Mouse (Mus musculus): ENCODE measurements at regions not wholly inside any gene's neighbourhood (a gene's known extent, or its start where the extent isn't known, plus 50 kb on each side); places are given as distances from the start of the nearest gene placed in this dataset.

GRCm38 (mm10) chr16:78232205-78232604, 69.1 kb upstream of the Cxadr start:
- TF ChIP-seq CTCF (IDR thresholded peaks at IDR 0.05; ENCODE audit: low read depth) (no peak), EP300 (IDR thresholded peaks at IDR 0.05; ENCODE audit: low read depth) (no peak)

Measured in liver, embryonic 14.5 days (tissue).